Mouse (Mus musculus): Measurements from ENCODE around the gene Tgm4. TPM values are rescaled to one million over a fixed set of nuclear protein-coding genes. Genes with fewer than 3 reads are reported as not detected.

Tgm4 gene
- polyA plus RNA-seq, 1 experiment from 2014 or later: 0.49 TPM

GRCm38 (mm10) chr9:123060172-123060571 is 25.6 kb downstream of the Tgm4 start:
- Histone ChIP-seq H3K9ac (no peak overlapping the region), H3K4me1 (replicated peaks) (no peaks in the 10 kb centered on the region), H3K4me2 (no peak overlapping the region), H3K36me3 (no peaks in the 10 kb centered on the region), H3K9me3 (no peaks in the 10 kb centered on the region), H3K27ac (replicated peaks) (no peak overlapping the region), H3K4me3 (no peak overlapping the region), H3K27me3 (no peaks in the 10 kb centered on the region)
- 94% methylated on average over 3 of the region's 3 CpGs for WGBS
- no peak for ATAC-seq (ENCODE audit: low read depth)

GRCm38 (mm10) chr9:123079149-123079548 is 44.6 kb downstream of the Tgm4 start:
- no peak for ATAC-seq (ENCODE audit: low read depth)
- H3K27ac ChIP-seq (replicated peaks): no peak overlapping the region
- peaks cover 94% of the 10 kb centered on the region for H3K36me3 ChIP-seq
- no peaks in the 10 kb centered on the region for H3K27me3 ChIP-seq
- no peaks in the 10 kb centered on the region for H3K4me1 ChIP-seq (replicated peaks)
- H3K4me3 ChIP-seq: no peak overlapping the region
- H3K9ac ChIP-seq: no peak overlapping the region
- H3K9me3 ChIP-seq: no peaks in the 10 kb centered on the region
- no peak overlapping the region for H3K4me2 ChIP-seq
- WGBS: 94% methylated on average over 5 of the region's 5 CpGs

GRCm38 (mm10) chr9:123080355-123080754 is 45.8 kb downstream of the Tgm4 start:
- Histone ChIP-seq H3K4me2 (no peak overlapping the region), H3K27ac (replicated peaks) (no peak overlapping the region), H3K27me3 (no peaks in the 10 kb centered on the region), H3K4me3 (no peak overlapping the region), H3K36me3 (peaks cover 95% of the 10 kb centered on the region), H3K9ac (no peak overlapping the region), H3K4me1 (replicated peaks) (no peaks in the 10 kb centered on the region), H3K9me3 (no peaks in the 10 kb centered on the region)
- WGBS: 93% methylated on average over 7 of the region's 7 CpGs
- ATAC-seq (ENCODE audit: low read depth): no peak

GRCm38 (mm10) chr9:123080796-123081195 is 46.3 kb downstream of the Tgm4 start:
- Histone ChIP-seq H3K9me3 (no peaks in the 10 kb centered on the region), H3K27ac (replicated peaks) (no peak overlapping the region), H3K36me3 (peaks cover 95% of the 10 kb centered on the region), H3K4me3 (no peak overlapping the region), H3K9ac (no peak overlapping the region), H3K4me1 (replicated peaks) (no peaks in the 10 kb centered on the region), H3K27me3 (no peaks in the 10 kb centered on the region), H3K4me2 (no peak overlapping the region)
- no peak for ATAC-seq (ENCODE audit: low read depth)
- 74% methylated on average over 1 of the region's 1 CpGs for WGBS

- ATAC-seq (ENCODE audit: low read depth): no peak
- no peaks in the 10 kb centered on the region for H3K27me3 ChIP-seq
- no peak overlapping the region for H3K4me2 ChIP-seq
- no peaks in the 10 kb centered on the region for H3K4me1 ChIP-seq (replicated peaks)
- no peak overlapping the region for H3K9ac ChIP-seq
- H3K27ac ChIP-seq (replicated peaks): no peak overlapping the region
- H3K4me3 ChIP-seq: no peak overlapping the region
- WGBS: 77% methylated on average over 1 of the region's 1 CpGs
- H3K36me3 ChIP-seq: peaks cover 92% of the 10 kb centered on the region
- no peaks in the 10 kb centered on the region for H3K9me3 ChIP-seq
These were observed 50.8 kb downstream of the Tgm4 start for GRCm38 (mm10) chr9:123085373-123085772.

GRCm38 (mm10) chr9:123087558-123087957 is 53.0 kb downstream of the Tgm4 start:
- 87% methylated on average over 3 of the region's 3 CpGs for WGBS
- no peaks in the 10 kb centered on the region for H3K4me1 ChIP-seq (replicated peaks)
- no peak overlapping the region for H3K4me3 ChIP-seq
- no peaks in the 10 kb centered on the region for H3K9me3 ChIP-seq
- no peak overlapping the region for H3K9ac ChIP-seq
- H3K36me3 ChIP-seq: peaks cover 72% of the 10 kb centered on the region
- no peaks in the 10 kb centered on the region for H3K27me3 ChIP-seq
- no peak overlapping the region for H3K4me2 ChIP-seq
- no peak overlapping the region for H3K27ac ChIP-seq (replicated peaks)
- ATAC-seq (ENCODE audit: low read depth): no peak

- Histone ChIP-seq H3K9ac (no peak overlapping the region), H3K27ac (replicated peaks) (no peak overlapping the region), H3K4me3 (no peak overlapping the region), H3K9me3 (no peaks in the 10 kb centered on the region), H3K4me1 (replicated peaks) (no peaks in the 10 kb centered on the region), H3K36me3 (peaks cover 59% of the 10 kb centered on the region), H3K27me3 (no peaks in the 10 kb centered on the region), H3K4me2 (no peak overlapping the region)
- no peak for ATAC-seq (ENCODE audit: low read depth)
- 90% methylated on average over 4 of the region's 4 CpGs for WGBS
These were observed 56.3 kb downstream of the Tgm4 start for GRCm38 (mm10) chr9:123090844-123091243.

- Histone ChIP-seq H3K9ac (no peak overlapping the region), H3K4me2 (no peak overlapping the region), H3K27me3 (no peaks in the 10 kb centered on the region), H3K27ac (replicated peaks) (no peak overlapping the region), H3K4me1 (replicated peaks) (no peaks in the 10 kb centered on the region), H3K4me3 (no peak overlapping the region), H3K9me3 (no peaks in the 10 kb centered on the region), H3K36me3 (peaks cover 66% of the 10 kb centered on the region)
- WGBS: 95% methylated on average over 16 of the region's 16 CpGs
- ATAC-seq (ENCODE audit: low read depth): no peak
These were observed 65.3 kb downstream of the Tgm4 start for GRCm38 (mm10) chr9:123099631-123100455.

GRCm38 (mm10) chr9:123103425-123103824 is 68.9 kb downstream of the Tgm4 start:
- no peak overlapping the region for H3K27ac ChIP-seq (replicated peaks)
- ATAC-seq (ENCODE audit: low read depth): no peak
- H3K9me3 ChIP-seq: no peaks in the 10 kb centered on the region

GRCm38 (mm10) chr9:123104362-123104761 is 69.8 kb downstream of the Tgm4 start:
- H3K27me3 ChIP-seq: no peaks in the 10 kb centered on the region
- no peaks in the 10 kb centered on the region for H3K4me1 ChIP-seq (replicated peaks)
- no peak overlapping the region for H3K4me2 ChIP-seq
- no peak overlapping the region for H3K27ac ChIP-seq (replicated peaks)
- H3K36me3 ChIP-seq: peaks cover 33% of the 10 kb centered on the region
- H3K4me3 ChIP-seq: no peak overlapping the region
- H3K9ac ChIP-seq: no peak overlapping the region
- no peak for ATAC-seq (ENCODE audit: low read depth)
- no peaks in the 10 kb centered on the region for H3K9me3 ChIP-seq

More at GRCm38 (mm10) chr9:123103425-123103824, 68.9 kb downstream of the Tgm4 start:
- Histone ChIP-seq H3K36me3 (peaks cover 41% of the 10 kb centered on the region), H3K9ac (no peak overlapping the region), H3K4me1 (replicated peaks) (no peaks in the 10 kb centered on the region), H3K4me3 (no peak overlapping the region), H3K4me2 (no peak overlapping the region), H3K27me3 (no peaks in the 10 kb centered on the region)

GRCm38 (mm10) chr9:123107186-123107585 is 72.7 kb downstream of the Tgm4 start:
- H3K9me3 ChIP-seq: no peaks in the 10 kb centered on the region
- H3K9ac ChIP-seq: no peak overlapping the region
- H3K27ac ChIP-seq (replicated peaks): no peak overlapping the region
- no peak overlapping the region for H3K4me3 ChIP-seq
- H3K4me1 ChIP-seq (replicated peaks): peaks cover 19% of the 10 kb centered on the region
- H3K4me2 ChIP-seq: no peak overlapping the region
- no peak for ATAC-seq (ENCODE audit: low read depth)
- WGBS: 90% methylated on average over 4 of the region's 4 CpGs
- peaks cover 19% of the 10 kb centered on the region for H3K36me3 ChIP-seq
- H3K27me3 ChIP-seq: no peaks in the 10 kb centered on the region

- 92% methylated on average over 7 of the region's 7 CpGs for WGBS
- H3K4me3 ChIP-seq: no peak overlapping the region
These were observed 74.7 kb downstream of the Tgm4 start for GRCm38 (mm10) chr9:123109188-123109587.

GRCm38 (mm10) chr9:123111751-123112221 is 77.3 kb downstream of the Tgm4 start:
- Histone ChIP-seq H3K36me3 (peaks cover 12% of the 10 kb centered on the region), H3K9ac (peak overlapping the region; percentile 94), H3K27me3 (no peaks in the 10 kb centered on the region), H3K27ac (replicated peaks) (no peak overlapping the region), H3K4me3 (peak overlapping the region; percentile 73), H3K9me3 (no peaks in the 10 kb centered on the region), H3K4me1 (replicated peaks) (peaks cover 33% of the 10 kb centered on the region), H3K4me2 (peak overlapping the region; percentile 79)
- 71% methylated on average over 8 of the region's 8 CpGs for WGBS
- no peak for ATAC-seq (ENCODE audit: low read depth)

More at GRCm38 (mm10) chr9:123109188-123109587, 74.7 kb downstream of the Tgm4 start:
- Histone ChIP-seq H3K27me3 (no peaks in the 10 kb centered on the region), H3K4me2 (no peak overlapping the region), H3K4me1 (replicated peaks) (peaks cover 29% of the 10 kb centered on the region), H3K36me3 (peaks cover 15% of the 10 kb centered on the region), H3K27ac (replicated peaks) (no peak overlapping the region), H3K9ac (no peak overlapping the region), H3K9me3 (no peaks in the 10 kb centered on the region)
- no peak for ATAC-seq (ENCODE audit: low read depth)

Data from neural tube, embryonic 13.5 days (tissue).